Mouse (Mus musculus) ES-CJ7 (cell line): Measurements from ENCODE around the gene Nucb1.
"Not testable (repeated sequence)": the region's sequence is repeated elsewhere in the genome, so short reads cannot be mapped to it uniquely, and the experiment has no call there.

Experiments
- DNase-seq: peaks from one replicate; pipeline ENCODE4 v3.0.0; 2011; ENCODE audit warnings: low read depth, low spot score

Gene Nucb1

GRCm38 (mm10) chr7:45509912-45510787 lies at the start of gene Nucb1:
Nucb1 (minus strand) TSS chr7:45510406.
- peak; percentile 92 for DNase-seq

GRCm38 (mm10) chr7:45558907-45559306 lies 48.7 kb upstream of the Nucb1 start:
- peak; percentile 93 for DNase-seq

- DNase-seq = peak; percentile 84
Observed at GRCm38 (mm10) chr7:45555787-45556186, 45.6 kb upstream of the Nucb1 start.

- DNase-seq = peak; percentile 67
Observed at GRCm38 (mm10) chr7:45554744-45555143, 44.5 kb upstream of the Nucb1 start, which contains the start of gene Hsd17b14. Hsd17b14 (plus strand) TSS chr7:45554893.

GRCm38 (mm10) chr7:45553990-45554389 lies 43.8 kb upstream of the Nucb1 start:
- no peak for DNase-seq

GRCm38 (mm10) chr7:45553519-45553918 lies 43.3 kb upstream of the Nucb1 start:
- DNase-seq = no peak

GRCm38 (mm10) chr7:45551512-45551883 lies 41.3 kb upstream of the Nucb1 start:
- peak; percentile 97 for DNase-seq

GRCm38 (mm10) chr7:45550821-45551511 lies 40.8 kb upstream of the Nucb1 start:
- peak; percentile 80 for DNase-seq

GRCm38 (mm10) chr7:45549641-45550436 lies 39.6 kb upstream of the Nucb1 start:
- DNase-seq = peak; percentile 75

- no peak for DNase-seq
Observed at GRCm38 (mm10) chr7:45544525-45544924, 34.3 kb upstream of the Nucb1 start.

GRCm38 (mm10) chr7:45540213-45540612 lies 30.0 kb upstream of the Nucb1 start:
- DNase-seq = no peak

- DNase-seq = no peak
Observed at GRCm38 (mm10) chr7:45539095-45539494, 28.9 kb upstream of the Nucb1 start.

- DNase-seq = peak; percentile 61
Observed at GRCm38 (mm10) chr7:45538163-45539041, 28.2 kb upstream of the Nucb1 start.

- DNase-seq = no peak
Observed at GRCm38 (mm10) chr7:45537602-45538001, 27.4 kb upstream of the Nucb1 start.

- no peak for DNase-seq
Observed at GRCm38 (mm10) chr7:45535676-45536075, 25.5 kb upstream of the Nucb1 start.

- no peak for DNase-seq
Observed at GRCm38 (mm10) chr7:45530643-45531042, 20.4 kb upstream of the Nucb1 start.

GRCm38 (mm10) chr7:45529461-45529860 lies 19.3 kb upstream of the Nucb1 start:
- no peak for DNase-seq

GRCm38 (mm10) chr7:45527169-45527568 lies 17.0 kb upstream of the Nucb1 start:
- DNase-seq = not testable (repeated sequence)

- DNase-seq = peak; percentile 80
Observed at GRCm38 (mm10) chr7:45526474-45527120, 16.4 kb upstream of the Nucb1 start.

GRCm38 (mm10) chr7:45525809-45526473 lies 15.7 kb upstream of the Nucb1 start, which contains the start of the genes Ppp1r15a and Plekha4:
Ppp1r15a (minus strand) TSS chr7:45526268.
Plekha4 (plus strand) TSS chr7:45526330.
- DNase-seq = peak; percentile 99
